Mouse (Mus musculus): ENCODE results near the gene Slc17a5. TPM values are rescaled to one million over a fixed set of nuclear protein-coding genes. Genes with fewer than 3 reads are reported as not detected.

The Slc17a5 gene
- polyA plus RNA-seq, 1 experiment from 2014 or later = 16.9 TPM

GRCm38 (mm10) chr9:78506002-78506721, 81.7 kb downstream of the Slc17a5 start:
- Histone ChIP-seq H3K27ac (ENCODE audit: low read length) (no peak overlapping the region), H3K9me3 (ENCODE audit: control insufficient read depth, low read depth, low read length) (no peaks in the 10 kb centered on the region), H3K9ac (replicated peaks; ENCODE audit: low read depth, low read length) (no peak overlapping the region), H3K36me3 (ENCODE audit: control insufficient read depth, insufficient read depth, low read length) (no peaks in the 10 kb centered on the region), H3K4me1 (ENCODE audit: control insufficient read depth, insufficient read depth, low read length) (peaks cover 5% of the 10 kb centered on the region), H3K4me2 (replicated peaks; ENCODE audit: low read depth, low read length) (no peak overlapping the region), H3K27me3 (ENCODE audit: control insufficient read depth, insufficient read depth, low read length) (no peaks in the 10 kb centered on the region), H3K4me3 (ENCODE audit: low read depth, low read length) (no peak overlapping the region)
- 36% methylated on average over 11 of the region's 11 CpGs for WGBS
- ATAC-seq (ENCODE audit: insufficient number of reproducible peaks, insufficient read depth, low FRiP score, low read depth) = no peak

DNA sequence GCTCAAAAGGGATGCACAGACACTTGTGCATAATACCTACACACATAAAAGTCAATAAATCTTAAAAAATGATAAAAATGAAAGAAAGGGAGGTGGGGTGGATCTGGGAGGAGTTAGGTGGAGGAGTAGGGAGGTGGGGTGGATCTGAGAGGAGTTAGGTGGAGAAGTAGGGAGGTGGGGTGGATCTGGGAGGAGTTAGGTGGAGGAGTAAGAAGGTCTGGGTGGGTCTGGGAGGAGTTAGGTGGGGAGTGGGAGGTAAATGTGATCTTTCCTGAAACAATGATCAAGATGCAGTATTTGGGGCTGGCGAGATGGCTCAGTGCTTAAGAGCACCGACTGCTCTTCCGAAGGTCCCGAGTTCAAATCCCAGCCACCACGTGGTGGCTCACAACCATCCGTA, 82.6 kb downstream of the Slc17a5 start:
- Histone ChIP-seq H3K27me3 (ENCODE audit: control insufficient read depth, insufficient read depth, low read length) (no peaks in the 10 kb centered on the region), H3K36me3 (ENCODE audit: control insufficient read depth, insufficient read depth, low read length) (no peaks in the 10 kb centered on the region), H3K9ac (replicated peaks; ENCODE audit: low read depth, low read length) (no peak overlapping the region), H3K27ac (ENCODE audit: low read length) (no peak overlapping the region), H3K4me2 (replicated peaks; ENCODE audit: low read depth, low read length) (no peak overlapping the region), H3K4me3 (ENCODE audit: low read depth, low read length) (no peak overlapping the region), H3K9me3 (ENCODE audit: control insufficient read depth, low read depth, low read length) (no peaks in the 10 kb centered on the region), H3K4me1 (ENCODE audit: control insufficient read depth, insufficient read depth, low read length) (peaks cover 5% of the 10 kb centered on the region)
- 94% methylated on average over 6 of the region's 6 CpGs for WGBS
- ATAC-seq (ENCODE audit: insufficient number of reproducible peaks, insufficient read depth, low FRiP score, low read depth) = no peak

DNA sequence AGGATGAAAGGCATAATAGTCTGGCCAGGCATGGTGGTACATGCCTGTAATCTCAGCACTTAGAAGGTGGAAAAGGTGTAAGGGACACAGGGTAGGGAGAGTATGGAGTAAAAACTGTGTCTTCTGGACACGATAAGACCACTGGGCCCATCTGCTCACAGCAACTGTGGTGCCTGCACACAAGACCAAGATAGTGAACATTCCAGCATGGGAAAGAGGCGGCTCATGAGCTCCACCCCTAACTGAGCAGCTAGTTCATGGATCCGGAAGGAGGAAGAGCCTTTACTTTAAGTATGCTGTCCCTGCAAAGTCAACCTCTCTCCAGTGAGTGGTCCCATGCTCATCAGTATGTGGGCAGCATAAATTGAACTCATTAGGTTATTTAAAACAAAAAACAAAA, 83.2 kb downstream of the Slc17a5 start:
- H3K36me3 ChIP-seq (ENCODE audit: control insufficient read depth, insufficient read depth, low read length) = no peaks in the 10 kb centered on the region
- H3K9ac ChIP-seq (replicated peaks; ENCODE audit: low read depth, low read length) = no peak overlapping the region
- no peaks in the 10 kb centered on the region for H3K9me3 ChIP-seq (ENCODE audit: control insufficient read depth, low read depth, low read length)
- no peak overlapping the region for H3K27ac ChIP-seq (ENCODE audit: low read length)
- peaks cover 5% of the 10 kb centered on the region for H3K4me1 ChIP-seq (ENCODE audit: control insufficient read depth, insufficient read depth, low read length)
- ATAC-seq (ENCODE audit: insufficient number of reproducible peaks, insufficient read depth, low FRiP score, low read depth) = no peak
- no peaks in the 10 kb centered on the region for H3K27me3 ChIP-seq (ENCODE audit: control insufficient read depth, insufficient read depth, low read length)
- WGBS = 82% methylated on average over 3 of the region's 3 CpGs
- H3K4me3 ChIP-seq (ENCODE audit: low read depth, low read length) = no peak overlapping the region
- no peak overlapping the region for H3K4me2 ChIP-seq (replicated peaks; ENCODE audit: low read depth, low read length)

DNA sequence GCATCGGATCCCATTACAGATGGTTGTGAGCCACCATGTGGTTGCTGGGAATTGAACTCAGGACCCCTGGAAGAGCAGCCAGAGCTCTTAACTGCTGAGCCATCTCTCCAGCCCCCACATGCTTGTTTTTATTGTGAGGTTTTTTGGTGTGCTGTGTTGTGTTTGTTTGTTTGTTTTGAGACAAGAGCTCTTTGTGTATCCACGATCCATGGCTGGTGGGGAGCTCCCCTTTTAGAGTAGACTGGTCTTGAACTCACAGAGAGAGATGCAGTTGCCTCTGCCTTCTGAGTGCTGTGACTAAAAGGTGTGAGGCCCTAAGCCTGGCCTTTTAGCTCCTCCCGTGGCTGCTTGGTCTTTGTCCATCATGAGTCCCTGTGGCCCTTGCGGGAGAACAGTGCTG, 83.7 kb downstream of the Slc17a5 start:
- no peak overlapping the region for H3K27ac ChIP-seq (ENCODE audit: low read length)
- no peak overlapping the region for H3K4me2 ChIP-seq (replicated peaks; ENCODE audit: low read depth, low read length)
- no peaks in the 10 kb centered on the region for H3K27me3 ChIP-seq (ENCODE audit: control insufficient read depth, insufficient read depth, low read length)
- H3K4me3 ChIP-seq (ENCODE audit: low read depth, low read length) = no peak overlapping the region
- peaks cover 5% of the 10 kb centered on the region for H3K4me1 ChIP-seq (ENCODE audit: control insufficient read depth, insufficient read depth, low read length)
- no peaks in the 10 kb centered on the region for H3K9me3 ChIP-seq (ENCODE audit: control insufficient read depth, low read depth, low read length)
- ATAC-seq (ENCODE audit: insufficient number of reproducible peaks, insufficient read depth, low FRiP score, low read depth) = no peak
- 77% methylated on average over 4 of the region's 4 CpGs for WGBS
- H3K36me3 ChIP-seq (ENCODE audit: control insufficient read depth, insufficient read depth, low read length) = no peaks in the 10 kb centered on the region
- no peak overlapping the region for H3K9ac ChIP-seq (replicated peaks; ENCODE audit: low read depth, low read length)

GRCm38 (mm10) chr9:78503223-78504079, 84.4 kb downstream of the Slc17a5 start:
- Histone ChIP-seq H3K4me3 (ENCODE audit: low read depth, low read length) (no peak overlapping the region), H3K27me3 (ENCODE audit: control insufficient read depth, insufficient read depth, low read length) (no peaks in the 10 kb centered on the region), H3K4me2 (replicated peaks; ENCODE audit: low read depth, low read length) (no peak overlapping the region), H3K9ac (replicated peaks; ENCODE audit: low read depth, low read length) (no peak overlapping the region), H3K36me3 (ENCODE audit: control insufficient read depth, insufficient read depth, low read length) (no peaks in the 10 kb centered on the region), H3K9me3 (ENCODE audit: control insufficient read depth, low read depth, low read length) (no peaks in the 10 kb centered on the region), H3K4me1 (ENCODE audit: control insufficient read depth, insufficient read depth, low read length) (peaks cover 5% of the 10 kb centered on the region), H3K27ac (ENCODE audit: low read length) (no peak overlapping the region)
- ATAC-seq (ENCODE audit: insufficient number of reproducible peaks, insufficient read depth, low FRiP score, low read depth) = no peak
- 13% methylated on average over 6 of the region's 6 CpGs for WGBS

DNA sequence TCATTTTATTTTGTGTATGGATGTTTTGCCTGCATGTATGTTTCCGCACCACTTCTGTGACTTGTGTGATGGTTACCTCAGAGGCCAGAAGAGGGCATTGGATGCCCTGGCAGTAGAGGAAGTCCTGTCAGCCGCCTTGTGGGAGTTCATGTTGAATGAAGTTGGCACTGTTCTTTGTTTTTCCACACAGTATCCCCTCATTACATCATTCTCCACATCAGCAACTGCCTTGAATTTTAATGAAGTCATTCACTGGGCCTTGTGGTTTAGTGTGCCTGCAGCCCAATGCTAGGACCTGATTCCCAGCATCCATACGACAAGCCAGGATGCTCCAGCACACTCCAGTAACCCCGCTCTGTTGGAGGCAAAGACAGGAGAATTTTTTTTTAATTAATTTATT, 86.6 kb downstream of the Slc17a5 start:
- Histone ChIP-seq H3K36me3 (ENCODE audit: control insufficient read depth, insufficient read depth, low read length) (no peaks in the 10 kb centered on the region), H3K9me3 (ENCODE audit: control insufficient read depth, low read depth, low read length) (no peaks in the 10 kb centered on the region), H3K27ac (ENCODE audit: low read length) (no peak overlapping the region), H3K4me1 (ENCODE audit: control insufficient read depth, insufficient read depth, low read length) (peaks cover 5% of the 10 kb centered on the region), H3K4me3 (ENCODE audit: low read depth, low read length) (no peak overlapping the region), H3K27me3 (ENCODE audit: control insufficient read depth, insufficient read depth, low read length) (no peaks in the 10 kb centered on the region), H3K9ac (replicated peaks; ENCODE audit: low read depth, low read length) (no peak overlapping the region), H3K4me2 (replicated peaks; ENCODE audit: low read depth, low read length) (no peak overlapping the region)
- no peak for ATAC-seq (ENCODE audit: insufficient number of reproducible peaks, insufficient read depth, low FRiP score, low read depth)
- WGBS = 87% methylated on average over 4 of the region's 4 CpGs

- no peak for ATAC-seq (ENCODE audit: insufficient number of reproducible peaks, insufficient read depth, low FRiP score, low read depth)
- no peaks in the 10 kb centered on the region for H3K36me3 ChIP-seq (ENCODE audit: control insufficient read depth, insufficient read depth, low read length)
- H3K4me1 ChIP-seq (ENCODE audit: control insufficient read depth, insufficient read depth, low read length) = peaks cover 5% of the 10 kb centered on the region
- H3K27ac ChIP-seq (ENCODE audit: low read length) = no peak overlapping the region
- 47% methylated on average over 3 of the region's 3 CpGs for WGBS
- no peak overlapping the region for H3K4me3 ChIP-seq (ENCODE audit: low read depth, low read length)
- no peaks in the 10 kb centered on the region for H3K27me3 ChIP-seq (ENCODE audit: control insufficient read depth, insufficient read depth, low read length)
- H3K9me3 ChIP-seq (ENCODE audit: control insufficient read depth, low read depth, low read length) = no peaks in the 10 kb centered on the region
- H3K4me2 ChIP-seq (replicated peaks; ENCODE audit: low read depth, low read length) = no peak overlapping the region
- no peak overlapping the region for H3K9ac ChIP-seq (replicated peaks; ENCODE audit: low read depth, low read length)
These were observed 87.5 kb downstream of the Slc17a5 start for GRCm38 (mm10) chr9:78500386-78500785.

DNA sequence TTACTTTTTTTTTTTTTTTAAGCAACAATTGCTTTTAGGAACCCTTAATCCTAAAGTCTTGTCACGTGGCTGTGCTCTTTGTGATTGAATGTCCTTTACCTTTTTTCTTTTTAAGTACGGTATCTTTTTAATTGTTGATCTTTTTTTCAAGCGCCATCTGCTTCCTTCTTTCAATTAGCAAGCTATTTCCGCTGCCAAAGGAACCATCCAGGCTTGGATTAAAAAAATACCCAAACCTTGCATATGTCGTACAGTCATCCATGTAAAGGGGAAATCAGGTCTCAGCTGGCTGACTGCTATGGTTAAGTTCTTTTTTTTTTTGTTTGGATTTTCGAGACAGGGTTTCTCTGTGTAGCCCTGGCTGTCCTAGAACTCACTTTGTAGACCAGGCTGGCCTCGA, 94.7 kb downstream of the Slc17a5 start:
- ATAC-seq (ENCODE audit: insufficient number of reproducible peaks, insufficient read depth, low FRiP score, low read depth) = no peak
- H3K4me1 ChIP-seq (ENCODE audit: control insufficient read depth, insufficient read depth, low read length) = no peaks in the 10 kb centered on the region
- H3K9ac ChIP-seq (replicated peaks; ENCODE audit: low read depth, low read length) = no peak overlapping the region
- no peaks in the 10 kb centered on the region for H3K36me3 ChIP-seq (ENCODE audit: control insufficient read depth, insufficient read depth, low read length)
- no peaks in the 10 kb centered on the region for H3K9me3 ChIP-seq (ENCODE audit: control insufficient read depth, low read depth, low read length)
- no peak overlapping the region for H3K4me2 ChIP-seq (replicated peaks; ENCODE audit: low read depth, low read length)
- WGBS = 87% methylated on average over 7 of the region's 7 CpGs
- no peaks in the 10 kb centered on the region for H3K27me3 ChIP-seq (ENCODE audit: control insufficient read depth, insufficient read depth, low read length)
- no peak overlapping the region for H3K4me3 ChIP-seq (ENCODE audit: low read depth, low read length)
- H3K27ac ChIP-seq (ENCODE audit: low read length) = no peak overlapping the region
